Mouse (Mus musculus) adrenal gland, adult 2 months (tissue): ENCODE data around the gene Morc3. TPM values are rescaled to one million over a fixed set of nuclear protein-coding genes. Genes with fewer than 3 reads are reported as not detected.

ENCODE experiments used
- DNase-seq: peaks from one replicate; pipeline ENCODE4 v3.0.0; 2021
- polyA plus RNA-seq: library from polyadenylated mRNA; depleted of rRNA; stranded (reverse); fragments of >200 nt; gene quantifications from 2 replicates; pipeline ENCODE4 v1.2.3, GENCODE M21; 2012; rRNA removed
- total RNA-seq, 2 experiments: library from RNA; stranded (reverse); gene quantifications; 2 replicates each; pipeline ENCODE4 v1.2.3; 2021

The Morc3 gene
- total and polyA plus RNA-seq, 3 experiments: 1.5 to 30.9 (median 28.0) TPM

GRCm38 (mm10) chr16:93920673-93921072 lies 88.8 kb downstream of the Morc3 start:
- DNase-seq: no peak

- no peak for DNase-seq
Observed at GRCm38 (mm10) chr16:93922835-93923389, 91.0 kb downstream of the Morc3 start.

GRCm38 (mm10) chr16:93923788-93924187 lies 91.9 kb downstream of the Morc3 start:
- DNase-seq: no peak

Other genes starting within 250 kb of the Morc3 start
- 1 to 10 TPM; 3.0 to 4.6 TPM for gene Setd4, start 228.1 kb upstream of the Morc3 start, total RNA-seq
- 8.0 and 10.5 TPM in 2 replicates for gene Setd4, start 228.1 kb upstream of the Morc3 start, polyA plus RNA-seq
- 10 to 100 TPM; 82.4 to 93.0 TPM for gene Cbr1, start 226.3 kb upstream of the Morc3 start, total RNA-seq
- gene Cbr1, start 226.3 kb upstream of the Morc3 start, polyA plus RNA-seq: 114 and 137 TPM in 2 replicates
- gene Gm5678, start 204.0 kb upstream of the Morc3 start, total RNA-seq: 10 to 100 TPM in 1 of 2 experiments, 1 to 10 TPM in 1; 5.4 to 11.7 TPM
- not detected in 2 replicates for gene Gm5678, start 204.0 kb upstream of the Morc3 start, polyA plus RNA-seq
- 10 to 100 TPM in 1 of 2 experiments, 1 to 10 TPM in 1; 6.2 to 13.0 TPM for gene Cbr3, start 148.9 kb upstream of the Morc3 start, total RNA-seq
- gene Cbr3, start 148.9 kb upstream of the Morc3 start, polyA plus RNA-seq: 16.4 and 17.6 TPM in 2 replicates
- gene Dop1b, start 120.2 kb upstream of the Morc3 start, total RNA-seq: 10 to 100 TPM; 17.4 to 17.5 TPM
- 25.3 and 25.4 TPM in 2 replicates for gene Dop1b, start 120.2 kb upstream of the Morc3 start, polyA plus RNA-seq
- 1 to 10 TPM; 2.0 to 2.1 TPM for gene Chaf1b, start 51.8 kb downstream of the Morc3 start, total RNA-seq
- gene Chaf1b, start 51.8 kb downstream of the Morc3 start, polyA plus RNA-seq: 0.90 and 1.5 TPM in 2 replicates
- gene Cldn14, start 176.7 kb downstream of the Morc3 start, total RNA-seq: not detected
- 0.08 TPM in 1 of 2 replicates, not detected in the other for gene Cldn14, start 176.7 kb downstream of the Morc3 start, polyA plus RNA-seq